Mouse (Mus musculus): ENCODE results near the gene Fat3.

The Fat3 gene

GRCm38 (mm10) chr9:16501186-16501711 lies at the start of gene Fat3:
Gene Fat3, minus strand, starts transcription at chr9:16501285.
- DNase-seq (ENCODE audit: extremely low read depth, low read depth, low spot score) = no peak

- DNase-seq (ENCODE audit: extremely low read depth, low read depth, low spot score) = no peak
These were observed 31.8 kb upstream of the Fat3 start for GRCm38 (mm10) chr9:16532884-16533283.

- no peak for DNase-seq (ENCODE audit: extremely low read depth, low read depth, low spot score)
These were observed 16.5 kb upstream of the Fat3 start for GRCm38 (mm10) chr9:16517543-16517942.

- DNase-seq (ENCODE audit: extremely low read depth, low read depth, low spot score) = no peak
These were observed 10.9 kb upstream of the Fat3 start for GRCm38 (mm10) chr9:16512005-16512404.

GRCm38 (mm10) chr9:16503776-16504175 lies 2.7 kb upstream of the Fat3 start:
- DNase-seq (ENCODE audit: extremely low read depth, low read depth, low spot score) = no peak

- DNase-seq (ENCODE audit: extremely low read depth, low read depth, low spot score) = no peak
These were observed 1.7 kb upstream of the Fat3 start for GRCm38 (mm10) chr9:16502673-16503343.

- no peak for DNase-seq (ENCODE audit: extremely low read depth, low read depth, low spot score)
These were observed 1.0 kb upstream of the Fat3 start for GRCm38 (mm10) chr9:16501990-16502672.

GRCm38 (mm10) chr9:16500382-16501185 lies 501 bp downstream of the Fat3 start:
- DNase-seq (ENCODE audit: extremely low read depth, low read depth, low spot score) = no peak

- DNase-seq (ENCODE audit: extremely low read depth, low read depth, low spot score) = no peak
These were observed 1.3 kb downstream of the Fat3 start for GRCm38 (mm10) chr9:16499621-16500381.

GRCm38 (mm10) chr9:16498876-16499275 lies 2.2 kb downstream of the Fat3 start:
- DNase-seq (ENCODE audit: extremely low read depth, low read depth, low spot score) = no peak

- DNase-seq (ENCODE audit: extremely low read depth, low read depth, low spot score) = no peak
These were observed 3.7 kb downstream of the Fat3 start for GRCm38 (mm10) chr9:16497361-16497760.

GRCm38 (mm10) chr9:16496331-16496730 lies 4.8 kb downstream of the Fat3 start:
- DNase-seq (ENCODE audit: extremely low read depth, low read depth, low spot score) = no peak

- DNase-seq (ENCODE audit: extremely low read depth, low read depth, low spot score) = no peak
These were observed 11.4 kb downstream of the Fat3 start for GRCm38 (mm10) chr9:16489661-16490060.

- DNase-seq (ENCODE audit: extremely low read depth, low read depth, low spot score) = no peak
These were observed 13.5 kb downstream of the Fat3 start for GRCm38 (mm10) chr9:16487565-16487964.

- DNase-seq (ENCODE audit: extremely low read depth, low read depth, low spot score) = no peak
These were observed 14.9 kb downstream of the Fat3 start for GRCm38 (mm10) chr9:16486229-16486628.

GRCm38 (mm10) chr9:16485173-16485572 lies 15.9 kb downstream of the Fat3 start:
- DNase-seq (ENCODE audit: extremely low read depth, low read depth, low spot score) = no peak

- DNase-seq (ENCODE audit: extremely low read depth, low read depth, low spot score) = no peak
These were observed 16.3 kb downstream of the Fat3 start for GRCm38 (mm10) chr9:16484765-16485164.

- no peak for DNase-seq (ENCODE audit: extremely low read depth, low read depth, low spot score)
These were observed 39.6 kb downstream of the Fat3 start for GRCm38 (mm10) chr9:16461491-16461890.

- no peak for DNase-seq (ENCODE audit: extremely low read depth, low read depth, low spot score)
These were observed 40.5 kb downstream of the Fat3 start for GRCm38 (mm10) chr9:16460591-16460990.

GRCm38 (mm10) chr9:16441930-16442329 lies 59.2 kb downstream of the Fat3 start:
- no peak for DNase-seq (ENCODE audit: extremely low read depth, low read depth, low spot score)

- no peak for DNase-seq (ENCODE audit: extremely low read depth, low read depth, low spot score)
These were observed 60.4 kb downstream of the Fat3 start for GRCm38 (mm10) chr9:16440638-16441037.
